12 mouse cellular contexts compared by ENCODE assay signal in genomic region chr16:38248331-38248961, GRCm38 (mm10). TPM values are rescaled to one million over a fixed set of nuclear protein-coding genes. Genes with fewer than 3 reads are reported as not detected.
DNase-seq lines count a peak whose midpoint lies in the region; ATAC-seq and TF ChIP-seq lines count a peak whose summit lies in the region.
"Had no signal": no experiment of that assay in that cellular context is flagged by ENCODE, and none has a peak within 500 bp of the region (broad histone marks: within the 10 kb centered on the region; RNA-seq: fewer than 3 reads in every experiment).

No protein-coding gene starts in this region.

- H3K9ac ChIP-seq in hindbrain, embryonic 13.5 days = no peak overlapping the region
- H3K9ac ChIP-seq in hindbrain, embryonic 12.5 days = no peak overlapping the region
- H3K9ac ChIP-seq in limb, embryonic 11.5 days (ENCODE audit: low read length) = no peak overlapping the region

- TF ChIP-seq CTCF in C2C12 (IDR thresholded peaks at IDR 0.05; ENCODE audit: control insufficient read depth, insufficient read depth, insufficient read length) = no peak

- peak overlapping the region; percentile 26 for H3ac ChIP-seq in C2C12 (ENCODE audit: control insufficient read depth, insufficient read length, low read depth)

- H3K4me3 ChIP-seq in hindbrain, embryonic 13.5 days = no peak overlapping the region
- H3K4me3 ChIP-seq in hindbrain, embryonic 12.5 days = no peak overlapping the region
- no peak overlapping the region for H3K4me3 ChIP-seq in C2C12 (ENCODE audit: insufficient read depth, poor library complexity, severe bottlenecking)
- H3K4me3 ChIP-seq in limb, embryonic 11.5 days (ENCODE audit: low read depth, low read length) = no peak overlapping the region

- no peaks in the 10 kb centered on the region for H3K79me2 ChIP-seq in C2C12 (ENCODE audit: control insufficient read depth, insufficient read depth)

- no peaks in the 10 kb centered on the region for H3K4me1 ChIP-seq in hindbrain, embryonic 13.5 days (replicated peaks)
- peaks cover 5% of the 10 kb centered on the region; the same call in 1 of the 2 replicates for H3K4me1 ChIP-seq in hindbrain, embryonic 12.5 days
- H3K4me1 ChIP-seq in limb, embryonic 11.5 days (ENCODE audit: control insufficient read depth, insufficient read depth, low read length) = 0 out of 2 replicates have a peak, but pooled peaks cover 3% of the 10 kb centered on the region

- no peak overlapping the region for H3K4me2 ChIP-seq in hindbrain, embryonic 13.5 days
- no peak overlapping the region for H3K4me2 ChIP-seq in hindbrain, embryonic 12.5 days (replicated peaks)
- no peak overlapping the region for H3K4me2 ChIP-seq in limb, embryonic 11.5 days (ENCODE audit: low read depth, severe bottlenecking)

- DNase-seq in embryo, embryonic 10.5 days (ENCODE audit: low spot score) = peak; percentile 20
- peak; percentile 49 for DNase-seq in limb, embryonic 11.5 days (ENCODE audit: low spot score)
- no peak for DNase-seq in layer of hippocampus, postnatal 25 days (ENCODE audit: extremely low spot score in 1 of 2, low spot score in 1 of 2)
- no peak for DNase-seq in layer of hippocampus, postnatal 36 days
- DNase-seq: right cerebral cortex, postnatal 14 days had no signal

- no peaks in the 10 kb centered on the region for H3K27me3 ChIP-seq in hindbrain, embryonic 13.5 days
- H3K27me3 ChIP-seq in hindbrain, embryonic 12.5 days = no peaks in the 10 kb centered on the region
- no peaks in the 10 kb centered on the region for H3K27me3 ChIP-seq in C2C12 (ENCODE audit: control insufficient read depth, insufficient read depth, insufficient read length)
- H3K27me3 ChIP-seq in limb, embryonic 11.5 days (ENCODE audit: control insufficient read depth, insufficient read depth, low read length) = no peaks in the 10 kb centered on the region

- H3K36me3 ChIP-seq in hindbrain, embryonic 13.5 days = peaks cover 9% of the 10 kb centered on the region; the same call in 1 of the 2 replicates
- 0 out of 2 replicates have a peak, but pooled peaks cover 3% of the 10 kb centered on the region for H3K36me3 ChIP-seq in hindbrain, embryonic 12.5 days
- H3K36me3 ChIP-seq in C2C12 (ENCODE audit: control insufficient read depth, insufficient read depth) = no peaks in the 10 kb centered on the region
- H3K36me3 ChIP-seq in limb, embryonic 11.5 days (ENCODE audit: control insufficient read depth, insufficient read depth, low read length) = no peaks in the 10 kb centered on the region

- H3K9me3 ChIP-seq in hindbrain, embryonic 13.5 days = no peaks in the 10 kb centered on the region
- no peaks in the 10 kb centered on the region for H3K9me3 ChIP-seq in hindbrain, embryonic 12.5 days (replicated peaks)
- H3K9me3 ChIP-seq in limb, embryonic 11.5 days (ENCODE audit: control insufficient read depth, low read length) = no peaks in the 10 kb centered on the region

- 51% methylated on average over 13 of the region's 13 CpGs for WGBS in hindbrain, embryonic 13.5 days
- WGBS in hindbrain, embryonic 12.5 days = 50% methylated on average over 13 of the region's 13 CpGs
- 28% methylated on average over 13 of the region's 13 CpGs for WGBS in limb, embryonic 11.5 days

- ATAC-seq in hindbrain, embryonic 13.5 days (ENCODE audit: low FRiP score) = peak; percentile 34; the same call in 1 of the 2 replicates
- ATAC-seq in hindbrain, embryonic 12.5 days (ENCODE audit: low FRiP score) = no peak
- peak; percentile 72; the same call in 1 of the 2 replicates for ATAC-seq in limb, embryonic 11.5 days (ENCODE audit: insufficient number of reproducible peaks, low FRiP score, low TSS enrichment, low read depth)

- no peaks in the 10 kb centered on the region for H3K79me3 ChIP-seq in C2C12 (ENCODE audit: low read depth)

- H3K27ac ChIP-seq in hindbrain, embryonic 13.5 days = no peak overlapping the region
- no peak overlapping the region for H3K27ac ChIP-seq in hindbrain, embryonic 12.5 days
- H3K27ac ChIP-seq in limb, embryonic 11.5 days (replicated peaks; ENCODE audit: low read depth, low read length) = 0 out of 2 replicates have a peak overlapping the region, but pooled peaks have one; percentile 38

TF ChIP-seq in C2C12, 6 proteins besides CTCF, POLR2A, EP300 and RAD21:
- TF ChIP-seq MYOG (IDR thresholded peaks at IDR 0.05; ENCODE audit: control insufficient read depth, extremely low read depth, insufficient read length) (no peak), MYOD1 (IDR thresholded peaks at IDR 0.05; ENCODE audit: control insufficient read depth, insufficient read length, low read depth) (peak; percentile 40)
TF ChIP-seq in C2C12: peak in this region for 1.

RNA-seq across cellular contexts. Expression of gene Nr1i2, which starts 46.2 kb away (rescaled TPM):
- polyA plus RNA-seq in hindbrain, embryonic 13.5 days (2015; fragmentation: Nextera tagmentation; extraction: Ambion mirVana) = 0.09 TPM in 1 of 2 replicates, not detected in the other
- not detected in 2 replicates for polyA plus RNA-seq in hindbrain, embryonic 12.5 days (2016; fragmentation: Nextera tagmentation; extraction: Ambion mirVana)
- not detected for polyA plus RNA-seq in C2C12 (2012; fragmentation: generic; extraction: Trizol)
- not detected in 2 replicates for polyA plus RNA-seq in limb, embryonic 11.5 days (2014; fragmentation: Nextera tagmentation; extraction: Ambion mirVana)
- not detected for total RNA-seq in layer of hippocampus, postnatal 25 days (2021)
- not detected for total RNA-seq in layer of hippocampus, postnatal 36 days (2021)
- total RNA-seq: gastrocnemius, adult 8-10 months; heart, postnatal 36 days; megakaryocyte, adult 5-6 weeks had no signal
- polyA plus RNA-seq: neural tube, embryonic 14.5 days had no signal

Comparison
In these comparisons a context has a peak if more than half of its experiments do, and no peak if none do; other contexts are left out.
1. DNase-seq: peak in embryo, embryonic 10.5 days (single experiment) and limb, embryonic 11.5 days (single experiment); none in layer of hippocampus, postnatal 25 days (0 of 2) and layer of hippocampus, postnatal 36 days (0 of 2).